Mouse (Mus musculus): ENCODE data around the gene Prim2. TPM values are rescaled to one million over a fixed set of nuclear protein-coding genes. Genes with fewer than 3 reads are reported as not detected.

Gene Prim2
- total RNA-seq (2014; fragmentation: Nextera tagmentation) (88.7 and 102 TPM in 2 replicates), total RNA-seq (2017) (94.2 and 137 TPM in 2 replicates)

- peak; percentile 86 for ATAC-seq (replicated peaks; ENCODE audit: low FRiP score, low TSS enrichment, poor library complexity, severe bottlenecking)
Observed at GRCm38 (mm10) chr1:33669708-33670141, at the start of gene Prim2. TSS of gene Prim2 (minus strand) at chr1:33669795.

GRCm38 (mm10) chr1:33717636-33718035 is 48.0 kb upstream of the Prim2 start:
- ATAC-seq (replicated peaks; ENCODE audit: low FRiP score, low TSS enrichment, poor library complexity, severe bottlenecking), result no peak

GRCm38 (mm10) chr1:33714796-33715195 is 45.2 kb upstream of the Prim2 start:
- peak; percentile 43; the same call in 1 of the 2 replicates for ATAC-seq (replicated peaks; ENCODE audit: low FRiP score, low TSS enrichment, poor library complexity, severe bottlenecking)

GRCm38 (mm10) chr1:33712026-33712425 is 42.4 kb upstream of the Prim2 start:
- no peak for ATAC-seq (replicated peaks; ENCODE audit: low FRiP score, low TSS enrichment, poor library complexity, severe bottlenecking)

GRCm38 (mm10) chr1:33709615-33710014 is 40.0 kb upstream of the Prim2 start:
- ATAC-seq (replicated peaks; ENCODE audit: low FRiP score, low TSS enrichment, poor library complexity, severe bottlenecking), result 0 out of 2 replicates have a peak, but pooled peaks have one; percentile 59

- ATAC-seq (replicated peaks; ENCODE audit: low FRiP score, low TSS enrichment, poor library complexity, severe bottlenecking), result no peak
Observed at GRCm38 (mm10) chr1:33701244-33701643, 31.6 kb upstream of the Prim2 start.

GRCm38 (mm10) chr1:33696016-33696415 is 26.4 kb upstream of the Prim2 start:
- ATAC-seq (replicated peaks; ENCODE audit: low FRiP score, low TSS enrichment, poor library complexity, severe bottlenecking), result no peak

- no peak for ATAC-seq (replicated peaks; ENCODE audit: low FRiP score, low TSS enrichment, poor library complexity, severe bottlenecking)
Observed at GRCm38 (mm10) chr1:33693893-33694292, 24.3 kb upstream of the Prim2 start.

GRCm38 (mm10) chr1:33690087-33690448 is 20.5 kb upstream of the Prim2 start:
- no peak for ATAC-seq (replicated peaks; ENCODE audit: low FRiP score, low TSS enrichment, poor library complexity, severe bottlenecking)

- ATAC-seq (replicated peaks; ENCODE audit: low FRiP score, low TSS enrichment, poor library complexity, severe bottlenecking), result no peak
Observed at GRCm38 (mm10) chr1:33689446-33690086, 20.0 kb upstream of the Prim2 start.

GRCm38 (mm10) chr1:33688810-33689209 is 19.2 kb upstream of the Prim2 start:
- no peak for ATAC-seq (replicated peaks; ENCODE audit: low FRiP score, low TSS enrichment, poor library complexity, severe bottlenecking)

- peak; percentile 87 for ATAC-seq (replicated peaks; ENCODE audit: low FRiP score, low TSS enrichment, poor library complexity, severe bottlenecking)
Observed at GRCm38 (mm10) chr1:33684459-33684858, 14.9 kb upstream of the Prim2 start.

GRCm38 (mm10) chr1:33680890-33681289 is 11.3 kb upstream of the Prim2 start:
- ATAC-seq (replicated peaks; ENCODE audit: low FRiP score, low TSS enrichment, poor library complexity, severe bottlenecking), result no peak

- no peak for ATAC-seq (replicated peaks; ENCODE audit: low FRiP score, low TSS enrichment, poor library complexity, severe bottlenecking)
Observed at GRCm38 (mm10) chr1:33680435-33680834, 10.8 kb upstream of the Prim2 start.

- no peak for ATAC-seq (replicated peaks; ENCODE audit: low FRiP score, low TSS enrichment, poor library complexity, severe bottlenecking)
Observed at GRCm38 (mm10) chr1:33673158-33673960, 3.8 kb upstream of the Prim2 start.

GRCm38 (mm10) chr1:33672514-33672913 is 2.9 kb upstream of the Prim2 start:
- ATAC-seq (replicated peaks; ENCODE audit: low FRiP score, low TSS enrichment, poor library complexity, severe bottlenecking), result peak; percentile 39; the same call in 1 of the 2 replicates

- peak; percentile 75 for ATAC-seq (replicated peaks; ENCODE audit: low FRiP score, low TSS enrichment, poor library complexity, severe bottlenecking)
Observed at GRCm38 (mm10) chr1:33672083-33672482, 2.5 kb upstream of the Prim2 start.

GRCm38 (mm10) chr1:33671441-33671840 is 1.8 kb upstream of the Prim2 start:
- ATAC-seq (replicated peaks; ENCODE audit: low FRiP score, low TSS enrichment, poor library complexity, severe bottlenecking), result no peak

- peak; percentile 70 for ATAC-seq (replicated peaks; ENCODE audit: low FRiP score, low TSS enrichment, poor library complexity, severe bottlenecking)
Observed at GRCm38 (mm10) chr1:33670164-33670616, 595 bp upstream of the Prim2 start.

GRCm38 (mm10) chr1:33663605-33664117 is 5.9 kb downstream of the Prim2 start:
- ATAC-seq (replicated peaks; ENCODE audit: low FRiP score, low TSS enrichment, poor library complexity, severe bottlenecking), result no peak
